Mouse (Mus musculus) ES-E14 (cell line): ENCODE measurements around the gene Adra1d.

Experiments
- CHD2 ChIP-seq: IDR thresholded peaks from 2 replicates; pipeline ENCODE4 v1.6.1; 2014; ENCODE audit warnings: mild to moderate bottlenecking, low read depth, low read length, inconsistent platforms
- MAFK ChIP-seq: IDR thresholded peaks from 2 replicates; pipeline ENCODE4 v1.6.1; 2014; ENCODE audit warnings: mild to moderate bottlenecking, low read depth, low read length, inconsistent platforms; ENCODE audit not compliant: insufficient read depth
- ZNF384 ChIP-seq: IDR thresholded peaks from 2 replicates; pipeline ENCODE4 v1.6.1; 2012; ENCODE audit warnings: low read depth, low read length, inconsistent platforms

DNA sequence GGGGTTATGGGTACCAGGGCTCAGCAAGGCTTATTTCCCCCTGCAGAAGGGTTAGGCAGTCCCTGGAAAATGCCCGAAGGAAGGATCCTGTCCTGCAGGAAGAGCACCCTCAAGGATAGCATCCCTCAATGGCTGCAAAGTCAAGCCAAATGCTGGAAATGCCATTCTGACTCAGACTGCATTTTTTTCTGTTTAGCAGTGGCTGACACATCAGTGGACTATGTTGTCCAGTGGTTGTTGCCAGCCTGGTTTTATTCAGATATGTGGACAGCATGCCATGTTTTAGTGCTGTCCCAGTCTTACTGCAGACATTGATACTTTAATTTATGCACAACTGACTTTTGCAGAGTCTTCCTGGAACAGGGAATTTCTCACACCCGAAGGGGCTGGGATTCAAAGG is 13.8 kb downstream of the Adra1d start:
- TF ChIP-seq CHD2 (no peak), MAFK (no peak), ZNF384 (no peak)
